Mouse (Mus musculus) liver, postnatal 0 days (tissue): Measurements from ENCODE around the gene Inpp4b.

Source experiments
- CTCF ChIP-seq: sonication (generic); IDR thresholded peaks from 2 replicates; pipeline ENCODE4 v1.5.1; 2016; ENCODE audit warnings: antibody characterized with exemption, low read depth
- EP300 ChIP-seq: IDR thresholded peaks from 2 replicates; pipeline ENCODE4 v1.6.1; 2016; ENCODE audit warnings: antibody characterized with exemption, low read depth, mild to moderate bottlenecking

GRCm38 (mm10) chr8:81731332-81731731 is 389.0 kb downstream of the Inpp4b start:
- TF ChIP-seq CTCF (no peak), EP300 (no peak)
